Mouse (Mus musculus): ENCODE data around the gene Yipf3.
A peak's percentile ranks its signal among the peaks of the same experiment; 100 is the strongest.

The Yipf3 gene

GRCm38 (mm10) chr17:46284653-46285052 lies 36.8 kb downstream of the Yipf3 start:
- no peak for DNase-seq (ENCODE audit: low spot score)

GRCm38 (mm10) chr17:46285407-46285806 lies 37.5 kb downstream of the Yipf3 start:
- no peak for DNase-seq (ENCODE audit: low spot score)

- DNase-seq (ENCODE audit: low spot score): no peak
Measured at GRCm38 (mm10) chr17:46287678-46288095, 39.8 kb downstream of the Yipf3 start.

GRCm38 (mm10) chr17:46296601-46297000 lies 48.7 kb downstream of the Yipf3 start:
- DNase-seq (ENCODE audit: low spot score): no peak

- peak; percentile 24 for DNase-seq (ENCODE audit: low spot score)
Measured at GRCm38 (mm10) chr17:46297028-46297363, 49.1 kb downstream of the Yipf3 start.

- DNase-seq (ENCODE audit: low spot score): no peak
Measured at GRCm38 (mm10) chr17:46297364-46298219, 49.7 kb downstream of the Yipf3 start, which contains the start of gene Dlk2. Dlk2 (plus strand) TSS chr17:46297421.

GRCm38 (mm10) chr17:46298220-46298913 lies 50.5 kb downstream of the Yipf3 start:
- DNase-seq (ENCODE audit: low spot score): peak; percentile 78

- DNase-seq (ENCODE audit: low spot score): no peak
Measured at GRCm38 (mm10) chr17:46301892-46302291, 54.0 kb downstream of the Yipf3 start.
